Mouse (Mus musculus) neural tube, embryonic 15.5 days (tissue): Measurements from ENCODE around the gene Slc6a9. TPM values are rescaled to one million over a fixed set of nuclear protein-coding genes. Genes with fewer than 3 reads are reported as not detected.

Experiments used
- ATAC-seq: fragments of 200-750 bp; cut with Nextera tagmentation; 2 replicates; pipeline ENCODE4 v1.8.0; 2017; ENCODE audit warnings: mild to moderate bottlenecking, moderate TSS enrichment, moderate library complexity; ENCODE audit not compliant: low FRiP score
- H3K27ac ChIP-seq: fragments of 300-500 bp; sonication (generic); replicated peaks from 2 replicates; pipeline ENCODE4 v1.5.1; 2015; ENCODE audit warnings: mild to moderate bottlenecking, inconsistent platforms
- H3K27me3 ChIP-seq: fragments of 300-500 bp; sonication (generic); replicated peaks from 2 replicates; pipeline ENCODE4 v1.6.1; 2015; ENCODE audit warnings: inconsistent platforms
- H3K36me3 ChIP-seq: fragments of 300-500 bp; sonication (generic); 2 replicates; pipeline ENCODE4 v1.6.1; 2015; ENCODE audit warnings: inconsistent platforms
- H3K4me1 ChIP-seq: fragments of 300-500 bp; sonication (generic); 2 replicates; pipeline ENCODE4 v1.6.1; 2015; ENCODE audit warnings: inconsistent platforms
- H3K4me2 ChIP-seq: fragments of 300-500 bp; sonication (generic); 2 replicates; pipeline ENCODE4 v1.6.1; 2015; ENCODE audit warnings: inconsistent platforms, mild to moderate bottlenecking, moderate library complexity
- H3K4me3 ChIP-seq: fragments of 300-500 bp; sonication (generic); replicated peaks from 2 replicates; pipeline ENCODE4 v1.5.1; 2015; ENCODE audit warnings: mild to moderate bottlenecking, inconsistent platforms
- H3K9ac ChIP-seq: fragments of 300-500 bp; sonication (generic); replicated peaks from 2 replicates; pipeline ENCODE4 v1.6.1; 2015; ENCODE audit warnings: mild to moderate bottlenecking, inconsistent platforms
- H3K9me3 ChIP-seq: fragments of 300-500 bp; sonication (generic); replicated peaks from 2 replicates; pipeline ENCODE4 v1.6.1; 2016; ENCODE audit warnings: inconsistent platforms
- WGBS: fragments of 180-500 bp; shearing (Covaris S2); methylation state at CpG from one replicate; pipeline ENCODE4 v1.1.7; 2015; ENCODE audit warnings: mixed read lengths; 5-methylcytosine and 5-hydroxymethylcytosine counted together
- polyA plus RNA-seq: library from polyadenylated mRNA; unstranded; fragments of >200 nt; fragmentation: Nextera tagmentation; extraction: Ambion mirVana; gene quantifications from 2 replicates; pipeline ENCODE4 v1.2.1, GENCODE M21; 2015

Slc6a9 gene
- polyA plus RNA-seq, 1 experiment from 2014 or later: 51.5 TPM

DNA sequence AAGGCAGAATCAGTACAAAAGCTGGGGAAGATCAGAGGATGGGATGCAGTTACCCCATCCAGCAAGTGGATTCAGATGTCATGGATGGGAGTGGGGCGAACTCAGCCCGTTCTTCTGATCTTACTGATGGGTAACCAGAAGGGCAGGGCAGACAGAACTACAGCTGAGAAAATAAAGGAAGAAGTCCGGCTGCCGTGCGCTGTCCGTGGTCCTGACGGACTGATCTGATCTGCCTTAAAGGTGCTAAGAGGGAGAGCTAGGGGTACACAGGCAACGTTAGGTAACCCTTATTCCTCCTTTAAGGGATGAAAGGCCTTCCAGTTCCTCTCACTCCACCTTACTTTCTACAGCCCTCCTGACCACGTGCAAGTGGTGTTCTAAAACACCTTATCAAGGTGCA lies 59.1 kb downstream of the Slc6a9 start:
- Histone ChIP-seq H3K9ac (no peak overlapping the region), H3K36me3 (peaks cover 57% of the 10 kb centered on the region), H3K27ac (no peak overlapping the region), H3K4me2 (no peak overlapping the region), H3K27me3 (no peaks in the 10 kb centered on the region), H3K9me3 (no peaks in the 10 kb centered on the region), H3K4me1 (peaks cover 19% of the 10 kb centered on the region), H3K4me3 (no peak overlapping the region)
- ATAC-seq: no peak
- WGBS: 31% methylated on average over 9 of the region's 9 CpGs

- H3K9me3 ChIP-seq: no peaks in the 10 kb centered on the region
- ATAC-seq: no peak
- peaks cover 19% of the 10 kb centered on the region for H3K4me1 ChIP-seq
- no peak overlapping the region for H3K27ac ChIP-seq
- H3K4me3 ChIP-seq: no peak overlapping the region
- no peak overlapping the region for H3K9ac ChIP-seq
- peaks cover 63% of the 10 kb centered on the region for H3K36me3 ChIP-seq
- no peak overlapping the region for H3K4me2 ChIP-seq
- WGBS: 96% methylated on average over 8 of the region's 8 CpGs
- no peaks in the 10 kb centered on the region for H3K27me3 ChIP-seq
These were observed 60.3 kb downstream of the Slc6a9 start for GRCm38 (mm10) chr4:117894601-117895000.

- Histone ChIP-seq H3K4me3 (no peak overlapping the region), H3K36me3 (peaks cover 64% of the 10 kb centered on the region), H3K27me3 (no peaks in the 10 kb centered on the region), H3K4me2 (no peak overlapping the region), H3K9me3 (no peaks in the 10 kb centered on the region), H3K27ac (no peak overlapping the region), H3K4me1 (peaks cover 17% of the 10 kb centered on the region), H3K9ac (no peak overlapping the region)
- no peak for ATAC-seq
- 82% methylated on average over 7 of the region's 7 CpGs for WGBS
These were observed 61.0 kb downstream of the Slc6a9 start for GRCm38 (mm10) chr4:117895339-117895738.

- H3K4me1 ChIP-seq: peaks cover 10% of the 10 kb centered on the region
- H3K27ac ChIP-seq: no peak overlapping the region
- H3K36me3 ChIP-seq: peaks cover 71% of the 10 kb centered on the region
- 94% methylated on average over 6 of the region's 6 CpGs for WGBS
- no peak for ATAC-seq
- no peak overlapping the region for H3K4me2 ChIP-seq
- H3K27me3 ChIP-seq: no peaks in the 10 kb centered on the region
- no peak overlapping the region for H3K4me3 ChIP-seq
- no peak overlapping the region for H3K9ac ChIP-seq
- H3K9me3 ChIP-seq: no peaks in the 10 kb centered on the region
These were observed 61.7 kb downstream of the Slc6a9 start for GRCm38 (mm10) chr4:117896031-117896430.

GRCm38 (mm10) chr4:117898111-117898510 lies 63.8 kb downstream of the Slc6a9 start:
- Histone ChIP-seq H3K4me1 (no peaks in the 10 kb centered on the region), H3K27me3 (no peaks in the 10 kb centered on the region), H3K9ac (no peak overlapping the region), H3K4me3 (no peak overlapping the region), H3K9me3 (no peaks in the 10 kb centered on the region), H3K36me3 (peaks cover 92% of the 10 kb centered on the region), H3K27ac (no peak overlapping the region), H3K4me2 (no peak overlapping the region)
- 93% methylated on average over 3 of the region's 3 CpGs for WGBS
- ATAC-seq: no peak

DNA sequence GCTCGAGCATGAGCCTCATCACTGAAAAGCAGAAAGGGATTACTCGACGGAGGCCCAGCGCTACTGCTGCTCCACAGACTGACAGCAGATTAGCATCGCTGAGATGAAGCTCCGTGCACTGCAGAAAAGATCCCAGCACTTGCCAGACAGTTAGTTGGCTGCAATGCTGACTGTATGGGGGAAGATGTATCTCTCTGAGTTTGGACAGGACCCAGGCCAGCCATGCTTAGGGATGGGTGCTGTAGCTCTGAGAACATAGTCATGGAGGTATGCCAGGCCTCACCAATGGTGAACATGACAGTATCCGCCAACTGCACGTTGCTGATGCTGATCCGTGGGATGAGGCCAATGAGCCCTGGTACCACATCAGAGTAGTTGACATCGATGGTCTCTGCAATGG lies 69.8 kb downstream of the Slc6a9 start:
- no peak for ATAC-seq
- H3K4me2 ChIP-seq: no peak overlapping the region
- no peak overlapping the region for H3K4me3 ChIP-seq
- no peaks in the 10 kb centered on the region for H3K27me3 ChIP-seq
- peaks cover 70% of the 10 kb centered on the region for H3K36me3 ChIP-seq
- H3K9ac ChIP-seq: no peak overlapping the region
- WGBS: 92% methylated on average over 10 of the region's 10 CpGs
- no peaks in the 10 kb centered on the region for H3K9me3 ChIP-seq
- no peak overlapping the region for H3K27ac ChIP-seq
- peaks cover 20% of the 10 kb centered on the region for H3K4me1 ChIP-seq

- H3K9ac ChIP-seq: no peak overlapping the region
- no peak overlapping the region for H3K27ac ChIP-seq
- ATAC-seq: no peak
- H3K4me1 ChIP-seq: peaks cover 27% of the 10 kb centered on the region
- H3K4me2 ChIP-seq: no peak overlapping the region
- no peak overlapping the region for H3K4me3 ChIP-seq
- WGBS: 96% methylated on average over 8 of the region's 8 CpGs
- no peaks in the 10 kb centered on the region for H3K9me3 ChIP-seq
- no peaks in the 10 kb centered on the region for H3K27me3 ChIP-seq
- peaks cover 63% of the 10 kb centered on the region for H3K36me3 ChIP-seq
These were observed 70.5 kb downstream of the Slc6a9 start for GRCm38 (mm10) chr4:117904761-117905160.

DNA sequence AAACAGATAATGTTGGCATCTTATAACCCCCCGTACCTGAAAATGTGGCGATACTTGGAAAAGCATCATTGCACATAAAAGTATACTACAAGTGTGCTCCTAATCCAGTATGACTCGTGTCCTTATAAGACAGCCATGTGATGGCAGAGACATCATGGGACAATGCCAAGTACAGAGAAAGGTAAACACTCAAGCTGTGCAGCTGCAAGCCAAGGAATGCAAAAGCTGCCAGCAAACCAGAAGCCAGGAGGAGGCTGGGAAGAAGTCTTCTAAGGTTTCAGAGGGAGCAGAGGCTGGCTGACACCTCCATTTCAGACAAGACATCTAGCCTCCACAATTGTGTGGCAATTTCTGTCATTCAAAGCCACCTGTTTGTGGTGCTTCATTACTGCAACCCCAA lies 71.9 kb downstream of the Slc6a9 start:
- Histone ChIP-seq H3K27ac (no peak overlapping the region), H3K9me3 (no peaks in the 10 kb centered on the region), H3K4me2 (no peak overlapping the region), H3K36me3 (peaks cover 56% of the 10 kb centered on the region), H3K27me3 (no peaks in the 10 kb centered on the region), H3K4me3 (no peak overlapping the region), H3K4me1 (peaks cover 41% of the 10 kb centered on the region), H3K9ac (no peak overlapping the region)
- 94% methylated on average over 3 of the region's 3 CpGs for WGBS
- no peak for ATAC-seq

- WGBS: 31% methylated on average over 8 of the region's 8 CpGs
- peaks cover 68% of the 10 kb centered on the region for H3K4me1 ChIP-seq
These were observed 74.6 kb downstream of the Slc6a9 start for GRCm38 (mm10) chr4:117908834-117909453.

GRCm38 (mm10) chr4:117912131-117912561 lies 77.8 kb downstream of the Slc6a9 start:
- H3K4me1 ChIP-seq: peaks cover 79% of the 10 kb centered on the region
- H3K9ac ChIP-seq: 0 out of 2 replicates have a peak overlapping the region, but pooled peaks have one; percentile 10
- no peak overlapping the region for H3K4me3 ChIP-seq
- H3K4me2 ChIP-seq: peak overlapping the region; percentile 99
- H3K27ac ChIP-seq: no peak overlapping the region
- no peaks in the 10 kb centered on the region for H3K9me3 ChIP-seq
- 92% methylated on average over 13 of the region's 13 CpGs for WGBS
- H3K27me3 ChIP-seq: no peaks in the 10 kb centered on the region
- no peak for ATAC-seq
- H3K36me3 ChIP-seq: peaks cover 15% of the 10 kb centered on the region

More at GRCm38 (mm10) chr4:117908834-117909453, 74.6 kb downstream of the Slc6a9 start:
- Histone ChIP-seq H3K27ac (peak overlapping the region; percentile 86), H3K9ac (peak overlapping the region; percentile 30; the same call in 1 of the 2 replicates), H3K27me3 (no peaks in the 10 kb centered on the region), H3K4me2 (peak overlapping the region; percentile 56), H3K9me3 (no peaks in the 10 kb centered on the region), H3K36me3 (peaks cover 37% of the 10 kb centered on the region), H3K4me3 (peak overlapping the region; percentile 23)
- peak; percentile 82 for ATAC-seq

GRCm38 (mm10) chr4:117912685-117913273 lies 78.5 kb downstream of the Slc6a9 start:
- peak overlapping the region; percentile 88 for H3K4me3 ChIP-seq
- H3K27me3 ChIP-seq: no peaks in the 10 kb centered on the region
- H3K27ac ChIP-seq: no peak overlapping the region
- peak overlapping the region; percentile 87; the same call in 1 of the 2 replicates for H3K9ac ChIP-seq
- no peaks in the 10 kb centered on the region for H3K9me3 ChIP-seq
- no peak for ATAC-seq
- 57% methylated on average over 7 of the region's 7 CpGs for WGBS
- peaks cover 75% of the 10 kb centered on the region for H3K4me1 ChIP-seq
- peak overlapping the region; percentile 99 for H3K4me2 ChIP-seq
- H3K36me3 ChIP-seq: peaks cover 15% of the 10 kb centered on the region

- 60% methylated on average over 3 of the region's 3 CpGs for WGBS
- peak overlapping the region; percentile 99 for H3K4me2 ChIP-seq
- H3K9ac ChIP-seq: peak overlapping the region; percentile 87
- peak overlapping the region; percentile 88 for H3K4me3 ChIP-seq
- no peak for ATAC-seq
- no peak overlapping the region for H3K27ac ChIP-seq
- H3K4me1 ChIP-seq: peaks cover 69% of the 10 kb centered on the region
- no peaks in the 10 kb centered on the region for H3K27me3 ChIP-seq
- H3K9me3 ChIP-seq: no peaks in the 10 kb centered on the region
- peaks cover 15% of the 10 kb centered on the region for H3K36me3 ChIP-seq
These were observed 79.1 kb downstream of the Slc6a9 start for GRCm38 (mm10) chr4:117913421-117913820.
